Mouse (Mus musculus) layer of hippocampus, postnatal 14 days (tissue): Measurements from ENCODE around the gene Alpl. TPM values are rescaled to one million over a fixed set of nuclear protein-coding genes. Genes with fewer than 3 reads are reported as not detected.

Source experiments
- DNase-seq, 2 experiments: peaks; one replicate each; pipeline ENCODE4 v3.0.0; 2021 to 2022; ENCODE audit warnings: low spot score in 2 of 2, mixed read lengths in 1 of 2
- total RNA-seq, 2 experiments: library from RNA; stranded (reverse); gene quantifications; 2 replicates each; pipeline ENCODE4 v1.2.3; 2021

Alpl gene
- total RNA-seq, 2 experiments from 2014 or later: 5.3 to 5.6 TPM

- DNase-seq: peak; percentile 81 to 82
These were observed 73.3 kb downstream of the Alpl start for GRCm38 (mm10) chr4:137722692-137723427.

- no peak for DNase-seq
These were observed 74.0 kb downstream of the Alpl start for GRCm38 (mm10) chr4:137722230-137722629.

GRCm38 (mm10) chr4:137721563-137721962, 74.6 kb downstream of the Alpl start:
- DNase-seq: no peak

GRCm38 (mm10) chr4:137719378-137720077, 76.7 kb downstream of the Alpl start:
- no peak for DNase-seq

DNA sequence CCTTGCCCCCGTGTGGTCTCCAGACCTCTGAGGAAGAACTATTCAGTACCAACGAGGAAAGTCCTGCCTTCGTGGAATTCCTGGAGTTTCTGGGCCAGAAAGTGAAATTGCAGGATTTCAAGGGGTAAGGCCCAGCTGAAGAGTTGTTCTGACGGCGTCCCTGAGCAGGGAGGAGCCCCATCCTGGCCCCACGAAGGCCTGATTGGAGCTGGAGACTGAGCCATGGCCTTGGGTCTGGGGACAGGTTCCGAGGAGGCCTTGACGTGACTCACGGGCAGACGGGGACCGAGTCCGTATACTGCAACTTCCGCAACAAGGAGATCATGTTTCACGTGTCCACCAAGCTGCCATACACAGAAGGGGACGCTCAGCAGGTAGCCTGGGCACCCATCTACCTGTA, 78.5 kb downstream of the Alpl start:
- DNase-seq: no peak

DNA sequence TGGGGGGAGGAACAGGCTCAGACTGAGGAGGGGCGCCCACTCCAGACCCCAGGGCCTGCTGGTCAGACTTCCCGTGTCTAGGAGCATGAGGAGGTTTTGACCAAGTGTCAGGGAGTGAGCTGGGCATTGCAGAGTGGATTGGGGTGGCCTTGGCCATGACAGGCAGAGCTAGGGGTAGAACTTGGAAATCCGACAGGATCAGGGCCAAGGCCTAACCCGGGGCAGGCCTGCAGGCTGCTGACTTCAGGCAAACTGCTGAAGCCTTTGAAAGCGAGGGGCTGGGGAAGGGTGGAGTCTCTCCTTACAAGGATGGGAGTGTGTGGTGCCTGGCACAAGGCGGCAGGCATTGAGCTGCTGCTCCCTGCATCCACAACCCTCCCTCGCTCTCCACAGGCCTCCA, 79.2 kb downstream of the Alpl start:
- DNase-seq: no peak

DNA sequence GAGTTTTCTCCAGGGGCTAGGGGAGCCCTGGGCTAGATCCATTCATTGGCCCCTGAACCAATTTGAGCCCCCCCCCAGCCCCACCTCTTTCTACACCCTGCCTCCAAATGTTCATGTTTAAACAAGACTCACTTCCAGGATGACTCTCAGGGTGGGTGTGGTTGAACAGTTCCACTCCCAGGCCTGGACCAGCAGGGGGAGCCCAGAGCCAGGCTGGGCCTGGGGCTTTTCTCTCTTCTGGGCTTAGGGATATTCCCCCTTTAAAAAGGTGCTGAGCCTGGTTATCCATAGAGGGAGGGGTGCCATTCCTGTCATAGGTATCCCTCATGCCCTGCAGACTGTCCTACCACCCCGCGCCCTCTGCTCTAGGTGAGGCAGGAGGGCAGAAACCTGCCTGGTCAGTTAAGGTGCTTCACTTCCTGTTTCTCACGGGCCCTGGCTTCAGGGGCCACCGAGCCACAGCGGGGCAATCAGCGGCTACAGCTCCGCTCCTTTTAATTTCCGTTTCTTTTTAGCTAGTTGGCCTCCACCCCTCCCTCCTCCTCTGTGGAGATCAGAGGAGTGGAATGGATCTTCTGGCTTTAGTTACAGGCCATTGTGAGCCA, 82.1 kb downstream of the Alpl start:
- DNase-seq: no peak

GRCm38 (mm10) chr4:137712963-137713362, 83.2 kb downstream of the Alpl start:
- DNase-seq: no peak

DNA sequence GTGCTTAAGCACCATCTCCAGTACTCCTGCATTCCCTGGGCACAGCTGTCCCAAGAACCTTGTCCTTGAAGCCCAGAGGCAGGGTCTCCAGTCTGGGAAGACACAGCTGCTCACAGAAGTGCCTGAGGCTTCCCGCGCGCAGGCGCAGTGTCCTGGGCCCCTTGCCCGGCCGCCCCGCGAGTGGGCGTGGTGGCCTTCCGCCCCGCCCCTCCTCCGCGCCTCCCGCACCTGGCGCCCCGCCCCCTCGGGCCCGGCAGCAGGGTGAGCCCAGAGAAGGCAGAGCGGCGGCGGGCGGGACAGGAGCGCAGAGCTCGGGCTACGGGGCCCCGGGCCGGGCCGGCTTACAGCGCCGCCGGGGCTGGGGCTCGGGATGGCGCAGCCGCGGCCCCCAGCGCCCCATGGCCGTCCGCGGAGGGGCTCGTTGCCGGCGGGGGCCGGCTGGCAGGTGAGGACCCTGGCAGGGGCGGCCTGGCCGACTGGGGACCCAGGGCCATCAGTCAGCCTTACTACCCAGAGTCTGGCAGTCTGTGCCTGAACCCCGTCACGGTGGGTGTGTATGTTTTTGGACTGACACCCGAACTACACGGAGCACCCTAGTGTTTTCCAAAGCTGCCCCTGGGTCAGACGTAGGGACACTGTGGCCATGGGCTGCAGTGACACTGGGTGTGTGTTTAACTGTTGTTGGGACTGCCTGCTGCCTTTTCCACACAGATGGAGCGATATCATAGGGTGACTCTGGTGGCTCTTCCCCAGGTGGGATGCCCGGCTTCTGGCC, 88.8 kb downstream of the Alpl start:
- DNase-seq: peak in 1 of 2 experiments; percentile 68

DNA sequence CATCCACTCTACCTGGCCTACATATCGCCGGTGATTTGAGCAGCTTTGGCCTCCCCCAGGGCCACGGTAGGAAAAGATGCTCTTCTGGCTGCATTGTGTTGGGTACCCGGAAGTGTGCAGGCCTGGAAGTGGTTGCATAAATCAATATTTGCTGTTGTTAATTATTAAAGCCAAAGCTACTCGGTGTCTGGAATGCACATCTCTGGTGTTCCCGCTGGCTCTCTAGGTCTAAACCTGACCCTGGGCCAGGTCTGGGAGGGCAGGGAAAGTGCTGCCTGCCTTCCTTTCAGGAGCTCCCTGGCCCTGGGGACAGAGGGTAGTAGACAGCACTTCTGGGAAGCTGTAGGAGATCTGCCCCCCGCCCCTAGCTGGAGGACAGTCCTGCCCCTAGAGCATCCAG, 89.7 kb downstream of the Alpl start:
- DNase-seq: no peak

DNA sequence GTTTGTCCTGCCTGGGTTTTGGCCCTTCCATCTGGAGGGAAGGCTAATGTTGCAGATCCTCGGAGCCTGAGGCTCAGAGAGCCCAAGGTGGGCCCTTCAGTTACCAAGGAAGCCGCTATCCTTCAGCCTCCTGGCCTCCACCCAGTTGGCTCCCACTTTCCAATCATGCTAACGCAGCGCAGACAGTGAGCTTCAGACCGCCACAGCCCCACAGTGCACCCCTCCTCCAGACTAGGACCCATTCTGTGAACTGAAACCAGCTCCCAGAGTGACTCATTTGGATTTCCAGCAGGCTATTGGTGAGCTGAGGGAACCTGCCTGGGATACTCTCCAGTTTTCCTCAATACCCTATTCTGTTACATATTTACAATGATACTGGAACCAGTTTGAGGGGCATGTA, 90.8 kb downstream of the Alpl start:
- no peak for DNase-seq

- no peak for DNase-seq
These were observed 91.6 kb downstream of the Alpl start for GRCm38 (mm10) chr4:137704561-137704960.

DNA sequence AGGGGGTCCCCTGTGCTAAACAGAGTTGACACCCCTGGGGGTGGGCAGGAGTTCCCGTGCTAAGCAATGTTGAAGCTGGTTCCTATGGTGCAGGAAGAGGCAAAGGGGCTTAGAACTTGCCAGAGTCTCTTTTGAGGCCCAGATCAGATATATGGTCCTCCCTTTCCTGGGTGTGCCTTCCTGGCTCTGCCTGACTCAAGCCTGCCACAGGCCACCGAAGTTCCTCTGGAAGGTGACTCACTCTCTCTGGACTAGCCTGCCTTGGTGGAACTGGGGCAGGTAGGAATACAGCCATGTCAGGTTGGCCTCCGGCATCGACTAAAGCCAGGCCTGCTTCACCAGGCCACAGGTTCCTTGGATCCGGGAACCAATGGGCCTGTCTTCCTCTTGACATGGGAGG, 93.1 kb downstream of the Alpl start:
- DNase-seq: no peak

DNA sequence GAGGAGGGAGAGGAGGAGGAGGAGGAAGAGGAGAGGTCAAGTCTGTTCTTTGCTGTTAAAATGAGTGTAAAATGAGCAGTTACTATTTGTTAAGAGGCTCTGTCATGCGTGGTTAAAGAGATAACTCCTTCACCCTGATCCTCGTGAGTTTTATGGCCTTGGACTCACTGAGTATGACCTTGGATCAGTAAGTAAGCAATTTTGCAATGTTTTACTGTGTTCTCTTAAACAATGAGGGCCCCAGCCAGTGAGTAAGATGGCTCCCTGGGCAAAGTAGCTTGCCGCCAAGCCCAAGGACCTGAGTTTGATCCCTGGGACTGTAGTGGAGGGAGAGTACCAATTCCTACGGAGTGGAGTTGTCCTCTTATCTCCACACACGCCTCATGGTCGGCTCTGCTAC, 95.2 kb downstream of the Alpl start:
- no peak for DNase-seq

DNA sequence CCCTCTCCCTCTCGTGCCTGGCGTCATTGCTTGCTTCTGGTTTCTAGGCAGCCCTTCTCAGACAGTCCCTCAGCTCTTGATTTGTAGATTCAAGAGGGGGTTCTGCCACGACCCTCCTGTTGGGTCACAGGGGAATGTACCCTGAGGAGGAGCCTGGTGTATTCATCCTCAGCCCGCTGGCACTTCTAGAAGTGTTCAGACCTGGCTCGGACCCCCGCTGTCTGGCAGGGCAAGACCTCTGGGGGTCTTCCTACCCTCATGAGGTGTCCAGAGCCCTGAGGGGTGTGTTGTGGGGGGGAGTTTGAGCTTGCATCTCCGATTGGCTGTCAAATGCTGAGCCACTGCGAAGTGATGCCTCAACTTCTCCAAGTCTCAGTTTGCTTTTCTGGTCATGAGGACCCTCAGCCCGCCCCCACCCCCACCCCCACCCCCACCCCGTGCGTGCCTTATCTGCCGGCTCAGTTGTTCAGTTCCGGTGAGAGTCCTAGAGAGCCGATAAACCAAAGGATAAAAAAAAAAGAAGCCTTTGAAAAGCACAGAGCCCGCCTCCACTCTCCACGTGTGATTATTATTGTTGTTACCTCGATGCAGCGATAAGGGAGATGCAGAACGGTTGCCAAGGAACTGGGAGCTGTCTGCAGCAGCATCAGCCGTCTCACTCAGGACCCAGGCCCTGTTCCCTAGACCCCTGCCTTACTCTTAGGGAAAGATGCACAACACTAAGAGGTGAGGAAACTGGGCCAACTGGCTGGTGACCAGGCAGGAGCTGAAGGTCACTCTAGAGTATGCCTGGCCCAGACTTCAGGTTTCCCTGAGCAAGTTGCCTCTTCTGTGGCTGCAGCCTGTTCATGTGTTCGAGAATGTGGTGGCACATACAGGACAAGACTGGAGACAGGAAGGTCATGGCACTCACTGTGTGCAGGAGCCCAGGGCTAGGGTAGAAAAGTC, 96.6 kb downstream of the Alpl start:
- DNase-seq: no peak

- no peak for DNase-seq
These were observed 97.9 kb downstream of the Alpl start for GRCm38 (mm10) chr4:137698076-137698985.

GRCm38 (mm10) chr4:137697156-137697885, 98.9 kb downstream of the Alpl start:
- no peak for DNase-seq

GRCm38 (mm10) chr4:137695900-137696299, 100.3 kb downstream of the Alpl start:
- no peak for DNase-seq

GRCm38 (mm10) chr4:137695300-137695699, 100.9 kb downstream of the Alpl start:
- no peak for DNase-seq
